In genomic region chr11:58275756-58276155, GRCm38 (mm10) we compare ENCODE assay signal across 1 mouse cellular context.
TF ChIP-seq lines count a peak whose summit lies in the region.

No protein-coding gene starts in this region.

TF ChIP-seq in CH12.LX, 34 proteins besides CTCF, POLR2A, EP300 and RAD21:
- TF ChIP-seq KAT2A (IDR thresholded peaks at IDR 0.05; ENCODE audit: insufficient replicate concordance, low read length) (no peak), PAX5 (IDR thresholded peaks at IDR 0.05; ENCODE audit: low read length) (no peak), SMC3 (IDR thresholded peaks at IDR 0.05; ENCODE audit: low read depth, low read length) (no peak), ZNF384 (IDR thresholded peaks at IDR 0.05; ENCODE audit: low read depth, low read length) (no peak), MEF2A (IDR thresholded peaks at IDR 0.05; ENCODE audit: borderline replicate concordance, low read depth, low read length) (no peak), CHD2 (IDR thresholded peaks at IDR 0.05; ENCODE audit: low read length) (no peak), USF1 (IDR thresholded peaks at IDR 0.05; ENCODE audit: low read depth, low read length) (no peak), ELF1 (IDR thresholded peaks at IDR 0.05; ENCODE audit: low read depth, low read length) (no peak), UBTF (IDR thresholded peaks at IDR 0.05; ENCODE audit: low read depth, low read length) (no peak), MAX (IDR thresholded peaks at IDR 0.05; ENCODE audit: low read length) (no peak), NELFE (IDR thresholded peaks at IDR 0.05; ENCODE audit: low read depth, low read length) (no peak), USF2 (conservative IDR thresholded peaks at IDR 0.05; ENCODE audit: low read depth, low read length) (no peak), GABPA (IDR thresholded peaks at IDR 0.05; ENCODE audit: insufficient replicate concordance, low read depth, low read length) (no peak), ZKSCAN1 (IDR thresholded peaks at IDR 0.05; ENCODE audit: borderline replicate concordance, low read depth, low read length) (no peak), NRF1 (IDR thresholded peaks at IDR 0.05; ENCODE audit: low read depth, low read length) (no peak), TCF12 (IDR thresholded peaks at IDR 0.05; ENCODE audit: low read depth, low read length) (no peak), SIN3A (IDR thresholded peaks at IDR 0.05; ENCODE audit: low read length) (no peak), BHLHE40 (IDR thresholded peaks at IDR 0.05; ENCODE audit: low read depth, low read length) (no peak), MXI1 (IDR thresholded peaks at IDR 0.05; ENCODE audit: low read depth, low read length) (no peak), CHD1 (IDR thresholded peaks at IDR 0.05; ENCODE audit: low read depth, low read length) (no peak)
